Mouse (Mus musculus) neural tube, embryonic 13.5 days (tissue): Measurements from ENCODE around the gene Plb1. TPM values are rescaled to one million over a fixed set of nuclear protein-coding genes. Genes with fewer than 3 reads are reported as not detected.

ENCODE experiments used
- ATAC-seq: fragments of 200-750 bp; cut with Nextera tagmentation; 2 replicates; pipeline ENCODE4 v1.8.0; 2017; ENCODE audit warnings: low read depth, mild to moderate bottlenecking, moderate TSS enrichment, moderate library complexity
- H3K27ac ChIP-seq: fragments of 300-500 bp; sonication (generic); replicated peaks from 2 replicates; pipeline ENCODE4 v1.5.1; 2015; ENCODE audit warnings: moderate library complexity, mild to moderate bottlenecking, inconsistent platforms
- H3K27me3 ChIP-seq: fragments of 300-500 bp; sonication (generic); 2 replicates; pipeline ENCODE4 v1.6.1; 2015; ENCODE audit warnings: mild to moderate bottlenecking, inconsistent platforms
- H3K36me3 ChIP-seq: fragments of 300-500 bp; sonication (generic); 2 replicates; pipeline ENCODE4 v1.6.1; 2015; ENCODE audit warnings: mild to moderate bottlenecking, inconsistent platforms
- H3K4me1 ChIP-seq: fragments of 300-500 bp; sonication (generic); replicated peaks from 2 replicates; pipeline ENCODE4 v1.6.1; 2015; ENCODE audit warnings: inconsistent platforms
- H3K4me2 ChIP-seq: fragments of 300-500 bp; sonication (generic); 2 replicates; pipeline ENCODE4 v1.6.1; 2015; ENCODE audit warnings: inconsistent platforms, mild to moderate bottlenecking, moderate library complexity
- H3K4me3 ChIP-seq: fragments of 300-500 bp; sonication (generic); 2 replicates; pipeline ENCODE4 v1.5.1; 2015; ENCODE audit warnings: mild to moderate bottlenecking, inconsistent platforms
- H3K9ac ChIP-seq: fragments of 300-500 bp; sonication (generic); 2 replicates; pipeline ENCODE4 v1.6.1; 2015; ENCODE audit warnings: moderate library complexity, mild to moderate bottlenecking, inconsistent platforms
- H3K9me3 ChIP-seq: fragments of 300-500 bp; sonication (generic); 2 replicates; pipeline ENCODE4 v1.6.1; 2016; ENCODE audit warnings: inconsistent platforms
- WGBS: fragments of 180-500 bp; shearing (Covaris S2); methylation state at CpG from one replicate; pipeline ENCODE4 v1.1.7; 2015; 5-methylcytosine and 5-hydroxymethylcytosine counted together
- polyA plus RNA-seq: library from polyadenylated mRNA; unstranded; fragments of >200 nt; fragmentation: Nextera tagmentation; extraction: Ambion mirVana; gene quantifications from 2 replicates; pipeline ENCODE4 v1.2.1, GENCODE M21; 2015

Plb1 gene
- polyA plus RNA-seq, 1 experiment from 2014 or later: not detected

- no peaks in the 10 kb centered on the region for H3K4me1 ChIP-seq
- H3K36me3 ChIP-seq: no peaks in the 10 kb centered on the region
- no peak for ATAC-seq
- H3K4me3 ChIP-seq: no peak overlapping the region
- 89% methylated on average over 5 of the region's 5 CpGs for WGBS
- H3K27me3 ChIP-seq: no peaks in the 10 kb centered on the region
- no peak overlapping the region for H3K4me2 ChIP-seq
- H3K9me3 ChIP-seq: no peaks in the 10 kb centered on the region
- H3K27ac ChIP-seq: no peak overlapping the region
- no peak overlapping the region for H3K9ac ChIP-seq
These were observed 138.7 kb downstream of the Plb1 start for GRCm38 (mm10) chr5:32371239-32371638.

- 47% methylated on average over 3 of the region's 3 CpGs for WGBS
- Histone ChIP-seq H3K36me3 (no peaks in the 10 kb centered on the region), H3K4me2 (no peak overlapping the region), H3K27ac (no peak overlapping the region), H3K9ac (no peak overlapping the region), H3K4me3 (no peak overlapping the region), H3K4me1 (0 out of 2 replicates have a peak, but pooled peaks cover 4% of the 10 kb centered on the region), H3K9me3 (no peaks in the 10 kb centered on the region), H3K27me3 (no peaks in the 10 kb centered on the region)
- ATAC-seq: no peak
These were observed 146.0 kb downstream of the Plb1 start for GRCm38 (mm10) chr5:32378546-32378945.

- H3K4me2 ChIP-seq: no peak overlapping the region
- ATAC-seq: no peak
- no peaks in the 10 kb centered on the region for H3K36me3 ChIP-seq
- H3K9me3 ChIP-seq: no peaks in the 10 kb centered on the region
- no peak overlapping the region for H3K4me3 ChIP-seq
- no peak overlapping the region for H3K9ac ChIP-seq
- H3K27me3 ChIP-seq: no peaks in the 10 kb centered on the region
- no peak overlapping the region for H3K27ac ChIP-seq
- H3K4me1 ChIP-seq: no peaks in the 10 kb centered on the region
These were observed 156.1 kb downstream of the Plb1 start for GRCm38 (mm10) chr5:32388656-32389055.

GRCm38 (mm10) chr5:32390295-32390694 is 157.8 kb downstream of the Plb1 start:
- Histone ChIP-seq H3K9ac (no peak overlapping the region), H3K4me1 (no peaks in the 10 kb centered on the region), H3K9me3 (no peaks in the 10 kb centered on the region), H3K36me3 (no peaks in the 10 kb centered on the region), H3K27ac (no peak overlapping the region), H3K27me3 (no peaks in the 10 kb centered on the region), H3K4me2 (no peak overlapping the region), H3K4me3 (no peak overlapping the region)
- WGBS: 68% methylated on average over 5 of the region's 5 CpGs
- no peak for ATAC-seq

GRCm38 (mm10) chr5:32392281-32392680 is 159.8 kb downstream of the Plb1 start:
- Histone ChIP-seq H3K9ac (no peak overlapping the region), H3K27me3 (no peaks in the 10 kb centered on the region), H3K9me3 (no peaks in the 10 kb centered on the region), H3K4me1 (no peaks in the 10 kb centered on the region), H3K36me3 (no peaks in the 10 kb centered on the region), H3K4me2 (no peak overlapping the region), H3K4me3 (no peak overlapping the region), H3K27ac (no peak overlapping the region)
- no peak for ATAC-seq

GRCm38 (mm10) chr5:32394586-32394985 is 162.1 kb downstream of the Plb1 start:
- 78% methylated on average over 3 of the region's 3 CpGs for WGBS
- H3K4me1 ChIP-seq: no peaks in the 10 kb centered on the region

GRCm38 (mm10) chr5:32395101-32395892 is 162.8 kb downstream of the Plb1 start:
- 73% methylated on average over 9 of the region's 9 CpGs for WGBS
- ATAC-seq: no peak

More at GRCm38 (mm10) chr5:32394586-32394985, 162.1 kb downstream of the Plb1 start:
- H3K9me3 ChIP-seq: no peaks in the 10 kb centered on the region
- H3K4me2 ChIP-seq: no peak overlapping the region
- no peak overlapping the region for H3K4me3 ChIP-seq
- no peaks in the 10 kb centered on the region for H3K36me3 ChIP-seq
- H3K27me3 ChIP-seq: no peaks in the 10 kb centered on the region
- H3K27ac ChIP-seq: no peak overlapping the region
- no peak for ATAC-seq
- H3K9ac ChIP-seq: no peak overlapping the region

GRCm38 (mm10) chr5:32397719-32398118 is 165.2 kb downstream of the Plb1 start:
- no peak overlapping the region for H3K27ac ChIP-seq
- H3K9me3 ChIP-seq: no peaks in the 10 kb centered on the region
- H3K4me1 ChIP-seq: no peaks in the 10 kb centered on the region
- no peak overlapping the region for H3K4me3 ChIP-seq
- 83% methylated on average over 3 of the region's 3 CpGs for WGBS
- no peak for ATAC-seq
- no peaks in the 10 kb centered on the region for H3K36me3 ChIP-seq
- H3K4me2 ChIP-seq: no peak overlapping the region
- H3K27me3 ChIP-seq: no peaks in the 10 kb centered on the region
- no peak overlapping the region for H3K9ac ChIP-seq

More at GRCm38 (mm10) chr5:32395101-32395892, 162.8 kb downstream of the Plb1 start:
- Histone ChIP-seq H3K36me3 (no peaks in the 10 kb centered on the region), H3K27me3 (no peaks in the 10 kb centered on the region), H3K27ac (no peak overlapping the region), H3K4me3 (no peak overlapping the region), H3K4me2 (no peak overlapping the region), H3K9me3 (no peaks in the 10 kb centered on the region), H3K9ac (no peak overlapping the region), H3K4me1 (no peaks in the 10 kb centered on the region)

GRCm38 (mm10) chr5:32400926-32401325 is 168.4 kb downstream of the Plb1 start:
- Histone ChIP-seq H3K27me3 (no peaks in the 10 kb centered on the region), H3K9me3 (no peaks in the 10 kb centered on the region), H3K27ac (no peak overlapping the region), H3K4me1 (peaks cover 9% of the 10 kb centered on the region), H3K36me3 (no peaks in the 10 kb centered on the region), H3K4me3 (no peak overlapping the region), H3K4me2 (no peak overlapping the region), H3K9ac (no peak overlapping the region)
- no peak for ATAC-seq
- 82% methylated on average over 2 of the region's 2 CpGs for WGBS

GRCm38 (mm10) chr5:32403082-32403953 is 170.8 kb downstream of the Plb1 start:
- Histone ChIP-seq H3K9ac (no peak overlapping the region), H3K27ac (no peak overlapping the region), H3K4me3 (no peak overlapping the region), H3K27me3 (no peaks in the 10 kb centered on the region), H3K4me1 (peaks cover 9% of the 10 kb centered on the region), H3K9me3 (no peaks in the 10 kb centered on the region), H3K36me3 (no peaks in the 10 kb centered on the region), H3K4me2 (no peak overlapping the region)
- WGBS: 81% methylated on average over 9 of the region's 9 CpGs
- ATAC-seq: no peak

GRCm38 (mm10) chr5:32405199-32405855 is 172.8 kb downstream of the Plb1 start:
- WGBS: 80% methylated on average over 4 of the region's 4 CpGs
- H3K4me3 ChIP-seq: no peak overlapping the region
- no peak overlapping the region for H3K9ac ChIP-seq
- H3K9me3 ChIP-seq: no peaks in the 10 kb centered on the region
- H3K4me1 ChIP-seq: peaks cover 9% of the 10 kb centered on the region
- ATAC-seq: no peak
- no peaks in the 10 kb centered on the region for H3K27me3 ChIP-seq
- no peak overlapping the region for H3K27ac ChIP-seq
- no peaks in the 10 kb centered on the region for H3K36me3 ChIP-seq
- H3K4me2 ChIP-seq: no peak overlapping the region

- 85% methylated on average over 1 of the region's 1 CpGs for WGBS
These were observed 176.3 kb downstream of the Plb1 start for GRCm38 (mm10) chr5:32408771-32409170.

More at GRCm38 (mm10) chr5:32408771-32409170, 176.3 kb downstream of the Plb1 start:
- H3K4me1 ChIP-seq: peaks cover 20% of the 10 kb centered on the region
- no peaks in the 10 kb centered on the region for H3K9me3 ChIP-seq
- H3K27me3 ChIP-seq: no peaks in the 10 kb centered on the region
- no peaks in the 10 kb centered on the region for H3K36me3 ChIP-seq
- H3K9ac ChIP-seq: no peak overlapping the region
- H3K27ac ChIP-seq: no peak overlapping the region
- no peak overlapping the region for H3K4me2 ChIP-seq
- ATAC-seq: no peak
- no peak overlapping the region for H3K4me3 ChIP-seq
